Mouse (Mus musculus): ENCODE measurements around the gene Bloc1s2. TPM values are rescaled to one million over a fixed set of nuclear protein-coding genes. Genes with fewer than 3 reads are reported as not detected.
"Not testable (repeated sequence)": the region's sequence is repeated elsewhere in the genome, so short reads cannot be mapped to it uniquely, and the experiment has no call there.

The Bloc1s2 gene
- polyA plus RNA-seq, 1 experiment from 2014 or later = 95.1 TPM

DNA sequence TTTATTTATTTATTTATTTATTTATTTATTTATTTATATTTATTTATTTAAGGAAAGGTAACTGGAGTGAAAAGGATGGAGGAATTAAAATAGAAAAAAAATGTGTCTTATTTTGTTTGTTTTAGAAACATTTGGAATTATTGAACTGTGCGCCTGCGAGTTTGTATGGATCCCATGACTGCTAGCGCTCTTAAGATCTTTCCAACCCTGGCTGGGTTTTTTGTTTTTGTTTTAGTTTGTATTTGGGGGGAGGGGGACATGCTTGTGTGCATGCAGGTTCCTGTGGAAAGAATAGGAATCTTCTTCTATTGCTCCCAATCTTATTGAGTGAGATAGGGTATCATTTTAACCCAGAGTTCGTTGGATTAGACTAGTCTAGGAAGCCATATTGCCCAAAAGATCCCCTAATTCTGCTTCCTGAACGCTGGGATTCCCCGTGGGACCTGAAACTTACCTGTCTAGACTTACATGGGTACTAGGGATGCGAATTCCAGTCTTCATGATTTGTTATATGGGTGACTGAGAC, 10.2 kb downstream of the Bloc1s2 start:
- peak overlapping the region; percentile 71 for H3K4me3 ChIP-seq (ENCODE audit: low read length)
- H3K36me3 ChIP-seq (ENCODE audit: control insufficient read depth, insufficient read depth, low read length) = peaks cover 26% of the 10 kb centered on the region
- peak; percentile 18; the same call in 1 of the 2 replicates for ATAC-seq (ENCODE audit: low FRiP score, low TSS enrichment)
- H3K27ac ChIP-seq (ENCODE audit: low read depth, low read length) = no peak overlapping the region
- H3K9ac ChIP-seq (ENCODE audit: low read depth, low read length) = no peak overlapping the region
- no peaks in the 10 kb centered on the region for H3K9me3 ChIP-seq (ENCODE audit: control insufficient read depth, low read length)
- peaks cover 5% of the 10 kb centered on the region for H3K4me1 ChIP-seq (ENCODE audit: control insufficient read depth, insufficient read depth, low read length)
- H3K4me2 ChIP-seq (replicated peaks; ENCODE audit: low read depth, low read length) = peak overlapping the region; percentile 52
- H3K27me3 ChIP-seq (ENCODE audit: control insufficient read depth, insufficient read depth, low read length) = no peaks in the 10 kb centered on the region
- 25% methylated on average over 7 of the region's 7 CpGs for WGBS

DNA sequence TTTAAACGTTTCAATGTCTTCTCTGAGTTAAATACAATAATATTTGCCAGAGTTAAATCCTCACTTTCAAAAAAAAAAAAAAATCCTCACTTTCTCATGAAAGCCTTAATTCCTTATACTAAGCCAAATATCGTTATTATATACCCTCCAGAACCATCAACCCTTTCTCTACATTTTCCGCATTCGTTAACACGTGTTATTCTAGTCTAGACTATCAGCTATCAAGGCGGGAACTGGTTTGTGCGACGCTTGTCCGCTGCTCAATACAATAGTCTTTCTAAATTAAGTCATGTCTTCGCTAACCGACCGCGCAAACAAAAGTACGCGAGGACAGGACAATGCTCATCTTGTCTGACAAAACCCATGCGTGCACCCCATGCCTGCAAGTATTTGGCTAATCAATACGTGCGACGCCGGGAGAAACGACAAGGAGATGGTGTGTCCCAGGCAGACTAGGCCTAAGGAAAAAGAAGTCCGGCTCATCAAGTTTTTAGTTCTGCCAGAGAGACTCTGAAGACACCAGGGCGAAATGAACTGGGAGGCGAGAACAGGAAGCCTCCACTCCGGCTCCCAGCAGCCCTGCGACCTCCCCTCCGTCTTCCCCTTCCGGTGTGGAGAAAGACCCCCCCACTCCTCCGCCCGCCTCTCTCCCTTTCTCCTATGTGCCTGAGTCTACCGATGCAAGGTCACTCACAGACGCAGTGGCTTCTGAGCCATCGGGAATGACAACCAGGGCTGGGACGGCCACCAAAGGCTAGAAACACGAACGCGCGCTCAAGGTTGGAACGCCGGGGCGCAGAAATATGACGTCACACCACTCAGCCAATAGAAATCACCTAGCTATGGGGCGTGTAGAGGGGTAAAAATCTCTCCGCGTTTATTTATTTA, 10.9 kb downstream of the Bloc1s2 start, which contains the start of gene Cwf19l1:
TSS of gene Cwf19l1 (minus strand) at position 805 of the 888 bp plus-strand sequence.
- Histone ChIP-seq H3K4me3 (ENCODE audit: low read length) (peak within 1 kb of the TSS; percentile 71), H3K4me2 (replicated peaks; ENCODE audit: low read depth, low read length) (peak within 1 kb of the TSS; percentile 71), H3K9ac (ENCODE audit: low read depth, low read length) (peak within 1 kb of the TSS; percentile 78), H3K27me3 (ENCODE audit: control insufficient read depth, insufficient read depth, low read length) (no peaks in the 10 kb centered on the region), H3K36me3 (ENCODE audit: control insufficient read depth, insufficient read depth, low read length) (peaks cover 30% of the 10 kb centered on the region), H3K4me1 (ENCODE audit: control insufficient read depth, insufficient read depth, low read length) (peaks cover 5% of the 10 kb centered on the region), H3K9me3 (ENCODE audit: control insufficient read depth, low read length) (no peaks in the 10 kb centered on the region), H3K27ac (ENCODE audit: low read depth, low read length) (peak within 1 kb of the TSS; percentile 96)
- peak; percentile 92 for ATAC-seq (ENCODE audit: low FRiP score, low TSS enrichment)
- WGBS = under 1% methylated on average over 45 of the region's 45 CpGs

DNA sequence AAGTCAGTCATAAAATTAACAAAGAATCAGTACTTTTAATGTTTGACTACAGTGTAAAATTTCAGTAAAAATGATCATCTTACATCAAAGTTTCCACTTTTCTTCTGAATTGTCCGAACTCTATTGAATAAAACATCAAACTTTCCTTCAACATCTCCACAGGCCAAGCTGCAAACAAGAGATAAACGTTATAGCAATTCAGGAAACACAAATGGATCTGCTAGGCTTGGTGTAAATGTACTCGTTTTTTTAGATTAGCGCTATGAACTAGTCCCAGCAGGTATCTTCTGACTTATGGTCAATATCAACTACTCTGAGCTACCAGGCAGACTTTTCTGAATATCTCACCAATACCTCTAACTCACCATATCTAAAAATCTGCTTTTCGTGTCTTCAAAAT, 13.3 kb downstream of the Bloc1s2 start:
- Histone ChIP-seq H3K27ac (ENCODE audit: low read depth, low read length) (no peak overlapping the region), H3K4me2 (replicated peaks; ENCODE audit: low read depth, low read length) (no peak overlapping the region), H3K9me3 (ENCODE audit: control insufficient read depth, low read length) (no peaks in the 10 kb centered on the region), H3K27me3 (ENCODE audit: control insufficient read depth, insufficient read depth, low read length) (no peaks in the 10 kb centered on the region), H3K36me3 (ENCODE audit: control insufficient read depth, insufficient read depth, low read length) (peaks cover 38% of the 10 kb centered on the region), H3K9ac (ENCODE audit: low read depth, low read length) (no peak overlapping the region), H3K4me1 (ENCODE audit: control insufficient read depth, insufficient read depth, low read length) (peaks cover 5% of the 10 kb centered on the region), H3K4me3 (ENCODE audit: low read length) (no peak overlapping the region)
- WGBS = 90% methylated on average over 5 of the region's 5 CpGs
- ATAC-seq (ENCODE audit: low FRiP score, low TSS enrichment) = no peak

DNA sequence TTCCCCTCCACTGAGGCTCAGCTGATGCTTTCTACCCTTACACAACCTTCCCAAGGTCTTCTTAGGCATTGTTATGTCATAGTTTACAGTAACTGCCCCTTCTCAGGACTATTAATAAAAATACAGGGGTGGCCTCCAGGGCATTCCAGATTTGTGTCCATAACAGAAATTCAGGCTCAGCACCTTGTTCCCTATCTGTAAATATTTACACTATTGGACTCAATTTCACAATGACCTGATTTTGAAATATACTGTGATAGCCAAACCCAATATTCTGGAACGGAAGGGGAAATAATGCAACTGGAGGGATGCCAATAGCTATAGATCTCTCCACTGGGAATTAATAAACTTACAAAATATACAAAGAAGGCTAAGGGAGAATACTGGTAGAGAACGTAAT, 17.7 kb downstream of the Bloc1s2 start:
- no peaks in the 10 kb centered on the region for H3K9me3 ChIP-seq (ENCODE audit: control insufficient read depth, low read length)
- no peak overlapping the region for H3K9ac ChIP-seq (ENCODE audit: low read depth, low read length)
- 94% methylated on average over 2 of the region's 2 CpGs for WGBS
- no peaks in the 10 kb centered on the region for H3K4me1 ChIP-seq (ENCODE audit: control insufficient read depth, insufficient read depth, low read length)
- no peaks in the 10 kb centered on the region for H3K27me3 ChIP-seq (ENCODE audit: control insufficient read depth, insufficient read depth, low read length)
- no peak for ATAC-seq (ENCODE audit: low FRiP score, low TSS enrichment)
- no peak overlapping the region for H3K4me3 ChIP-seq (ENCODE audit: low read length)
- no peak overlapping the region for H3K4me2 ChIP-seq (replicated peaks; ENCODE audit: low read depth, low read length)
- peaks cover 79% of the 10 kb centered on the region for H3K36me3 ChIP-seq (ENCODE audit: control insufficient read depth, insufficient read depth, low read length)
- no peak overlapping the region for H3K27ac ChIP-seq (ENCODE audit: low read depth, low read length)

DNA sequence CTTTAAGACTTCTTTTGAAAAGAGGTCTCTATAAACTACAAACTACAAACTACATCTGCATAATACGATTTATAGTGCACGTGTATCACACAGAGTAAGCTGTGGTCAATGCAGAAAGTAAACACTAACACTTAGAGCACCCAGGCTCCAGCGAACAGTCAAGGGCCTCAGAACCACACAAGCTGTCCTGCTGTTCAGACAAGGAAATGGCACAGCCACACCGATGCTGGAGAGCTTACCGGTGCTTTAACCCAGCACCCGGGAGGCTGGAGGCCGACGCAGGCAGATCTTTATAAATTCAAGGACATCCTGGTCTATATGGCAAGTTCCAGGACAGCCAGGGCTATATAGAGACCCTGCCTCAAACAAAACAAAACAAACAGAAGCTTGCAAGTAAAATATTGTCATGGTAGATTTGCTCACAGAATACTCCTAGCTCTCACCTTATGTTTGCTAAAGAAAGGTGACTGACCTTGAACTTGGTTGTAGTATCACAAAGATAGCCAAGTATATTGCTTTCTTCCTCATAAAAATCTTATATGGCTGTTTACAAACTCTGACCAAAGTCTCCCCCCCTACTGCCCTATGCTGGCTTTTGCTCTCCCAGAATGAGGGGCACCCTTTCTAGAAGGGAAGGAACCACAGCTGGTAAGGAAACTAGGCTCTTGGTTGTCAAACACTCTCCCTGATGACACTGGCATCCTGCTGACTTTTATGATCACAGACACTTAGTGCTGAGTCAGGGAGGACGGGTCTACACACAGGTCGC, 18.3 kb downstream of the Bloc1s2 start:
- 96% methylated on average over 10 of the region's 10 CpGs for WGBS
- no peaks in the 10 kb centered on the region for H3K9me3 ChIP-seq (ENCODE audit: control insufficient read depth, low read length)
- no peak for ATAC-seq (ENCODE audit: low FRiP score, low TSS enrichment)
- no peaks in the 10 kb centered on the region for H3K27me3 ChIP-seq (ENCODE audit: control insufficient read depth, insufficient read depth, low read length)
- peaks cover 85% of the 10 kb centered on the region for H3K36me3 ChIP-seq (ENCODE audit: control insufficient read depth, insufficient read depth, low read length)
- no peak overlapping the region for H3K4me2 ChIP-seq (replicated peaks; ENCODE audit: low read depth, low read length)
- H3K4me1 ChIP-seq (ENCODE audit: control insufficient read depth, insufficient read depth, low read length) = no peaks in the 10 kb centered on the region
- no peak overlapping the region for H3K9ac ChIP-seq (ENCODE audit: low read depth, low read length)
- H3K4me3 ChIP-seq (ENCODE audit: low read length) = no peak overlapping the region
- H3K27ac ChIP-seq (ENCODE audit: low read depth, low read length) = no peak overlapping the region

DNA sequence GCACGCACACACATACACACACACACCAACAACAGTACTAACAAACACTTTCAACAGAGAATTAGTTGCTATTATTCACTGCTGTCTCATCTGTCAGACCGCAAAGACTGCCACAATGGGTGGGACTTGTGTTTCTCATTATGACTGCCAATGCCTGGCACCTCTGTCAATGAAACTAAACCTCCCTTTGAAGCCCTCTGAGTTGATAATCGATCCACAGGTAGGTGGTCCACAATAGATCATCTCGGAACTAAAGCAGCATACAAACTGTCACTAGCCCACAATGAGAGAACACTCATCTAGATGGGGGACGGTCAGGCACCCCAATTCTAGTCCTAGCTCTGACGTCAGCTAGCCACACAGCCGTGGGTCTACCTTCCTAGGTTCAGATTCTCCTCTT, 25.1 kb downstream of the Bloc1s2 start:
- Histone ChIP-seq H3K36me3 (ENCODE audit: control insufficient read depth, insufficient read depth, low read length) (peaks cover 87% of the 10 kb centered on the region), H3K4me1 (ENCODE audit: control insufficient read depth, insufficient read depth, low read length) (no peaks in the 10 kb centered on the region), H3K9me3 (ENCODE audit: control insufficient read depth, low read length) (no peaks in the 10 kb centered on the region), H3K27ac (ENCODE audit: low read depth, low read length) (no peak overlapping the region), H3K9ac (ENCODE audit: low read depth, low read length) (no peak overlapping the region), H3K27me3 (ENCODE audit: control insufficient read depth, insufficient read depth, low read length) (no peaks in the 10 kb centered on the region), H3K4me3 (ENCODE audit: low read length) (no peak overlapping the region), H3K4me2 (replicated peaks; ENCODE audit: low read depth, low read length) (no peak overlapping the region)
- ATAC-seq (ENCODE audit: low FRiP score, low TSS enrichment) = no peak
- 90% methylated on average over 7 of the region's 7 CpGs for WGBS

DNA sequence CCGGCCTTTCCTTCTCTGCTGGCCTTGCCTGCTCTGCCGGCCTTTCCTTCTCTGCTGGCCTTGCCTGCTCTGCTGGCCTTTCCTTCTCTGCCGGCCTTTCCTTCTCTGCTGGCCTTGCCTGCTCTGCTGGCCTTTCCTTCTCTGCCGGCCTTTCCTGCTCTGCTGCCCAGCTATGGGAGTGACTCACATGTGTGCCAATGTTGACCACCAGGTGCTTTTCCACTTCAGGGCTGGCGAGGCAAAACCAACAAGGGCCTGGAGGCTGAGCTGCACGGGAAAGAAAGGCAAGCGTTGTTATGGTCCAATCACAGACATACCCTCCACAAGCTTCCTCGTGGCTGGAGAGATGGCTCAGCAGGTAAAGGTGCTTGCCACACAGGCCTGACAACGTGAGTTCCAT, 25.6 kb downstream of the Bloc1s2 start:
- 91% methylated on average over 7 of the region's 9 CpGs for WGBS
- H3K4me2 ChIP-seq (replicated peaks; ENCODE audit: low read depth, low read length); H3K9me3 ChIP-seq (ENCODE audit: control insufficient read depth, low read length); H3K4me3 ChIP-seq (ENCODE audit: low read length); H3K27ac ChIP-seq (ENCODE audit: low read depth, low read length); ATAC-seq (ENCODE audit: low FRiP score, low TSS enrichment); H3K4me1 ChIP-seq (ENCODE audit: control insufficient read depth, insufficient read depth, low read length); H3K27me3 ChIP-seq (ENCODE audit: control insufficient read depth, insufficient read depth, low read length); H3K9ac ChIP-seq (ENCODE audit: low read depth, low read length): not testable (repeated sequence)
- H3K36me3 ChIP-seq (ENCODE audit: control insufficient read depth, insufficient read depth, low read length) = peaks cover 86% of the 10 kb centered on the region

DNA sequence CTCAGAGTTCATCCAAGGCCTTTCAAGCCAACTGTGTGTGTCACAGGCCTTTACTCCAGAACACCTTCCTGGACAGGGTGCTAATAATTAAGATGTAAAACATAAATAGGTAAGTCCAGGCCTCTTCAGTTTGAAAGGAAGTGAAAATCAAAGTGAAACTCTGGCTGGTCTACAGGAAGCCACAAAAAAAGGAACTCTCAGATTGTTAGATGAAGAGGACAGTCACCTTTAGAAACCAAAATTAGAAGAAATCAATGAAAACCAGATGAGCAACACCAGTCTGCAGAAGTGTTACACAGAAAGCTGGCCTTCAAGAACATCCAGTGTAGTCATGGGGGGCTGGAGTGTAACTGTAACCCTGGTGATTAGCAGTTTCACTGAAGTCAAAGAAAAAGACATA, 28.5 kb downstream of the Bloc1s2 start:
- ATAC-seq (ENCODE audit: low FRiP score, low TSS enrichment) = no peak
- Histone ChIP-seq H3K36me3 (ENCODE audit: control insufficient read depth, insufficient read depth, low read length) (peaks cover 82% of the 10 kb centered on the region), H3K4me3 (ENCODE audit: low read length) (no peak overlapping the region), H3K27ac (ENCODE audit: low read depth, low read length) (no peak overlapping the region), H3K27me3 (ENCODE audit: control insufficient read depth, insufficient read depth, low read length) (no peaks in the 10 kb centered on the region), H3K4me2 (replicated peaks; ENCODE audit: low read depth, low read length) (no peak overlapping the region), H3K4me1 (ENCODE audit: control insufficient read depth, insufficient read depth, low read length) (no peaks in the 10 kb centered on the region), H3K9me3 (ENCODE audit: control insufficient read depth, low read length) (no peaks in the 10 kb centered on the region), H3K9ac (ENCODE audit: low read depth, low read length) (no peak overlapping the region)

DNA sequence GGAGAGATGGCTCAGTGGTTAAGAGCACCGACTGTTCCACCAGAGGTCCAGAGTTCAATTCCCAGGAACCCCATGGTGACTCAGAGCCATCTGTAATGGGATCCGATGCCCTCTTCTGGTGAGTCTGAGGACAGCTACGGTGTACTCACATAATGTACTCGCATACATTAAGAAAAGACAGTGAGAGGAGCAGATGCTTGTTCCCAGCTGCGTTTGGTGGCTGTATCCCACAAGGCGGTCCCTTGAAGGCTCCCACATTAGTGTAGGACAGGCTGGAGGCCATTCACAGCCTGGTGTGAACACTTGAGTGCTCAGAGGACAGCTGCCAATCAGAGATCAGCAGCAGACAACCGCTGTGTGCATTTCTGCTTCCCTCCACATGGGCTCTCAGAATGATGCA, 34.5 kb downstream of the Bloc1s2 start:
- Histone ChIP-seq H3K4me1 (ENCODE audit: control insufficient read depth, insufficient read depth, low read length) (peaks cover 6% of the 10 kb centered on the region; the same call in 1 of the 2 replicates), H3K4me3 (ENCODE audit: low read length) (no peak overlapping the region), H3K9ac (ENCODE audit: low read depth, low read length) (no peak overlapping the region), H3K36me3 (ENCODE audit: control insufficient read depth, insufficient read depth, low read length) (peaks cover 59% of the 10 kb centered on the region), H3K9me3 (ENCODE audit: control insufficient read depth, low read length) (no peaks in the 10 kb centered on the region), H3K27ac (ENCODE audit: low read depth, low read length) (no peak overlapping the region), H3K4me2 (replicated peaks; ENCODE audit: low read depth, low read length) (no peak overlapping the region), H3K27me3 (ENCODE audit: control insufficient read depth, insufficient read depth, low read length) (no peaks in the 10 kb centered on the region)
- WGBS = 65% methylated on average over 7 of the region's 7 CpGs
- no peak for ATAC-seq (ENCODE audit: low FRiP score, low TSS enrichment)
